Mouse (Mus musculus) small intestine, adult 2 months (tissue): ENCODE results near the gene Trak1. TPM values are rescaled to one million over a fixed set of nuclear protein-coding genes. Genes with fewer than 3 reads are reported as not detected.

ENCODE experiments used
- H3K27ac ChIP-seq: fragments of 200-500 bp; 2 replicates; pipeline ENCODE4 v1.5.1; 2012; ENCODE audit warnings: low read depth, low read length, control low read depth, inconsistent platforms; ENCODE audit not compliant: insufficient read depth
- H3K27me3 ChIP-seq: fragments of 200-500 bp; 2 replicates; pipeline ENCODE4 v1.6.1; 2012; ENCODE audit warnings: mild to moderate bottlenecking, moderate library complexity, low read length, inconsistent platforms; ENCODE audit not compliant: control insufficient read depth, insufficient read depth
- H3K36me3 ChIP-seq: fragments of 200-500 bp; 2 replicates; pipeline ENCODE4 v1.6.1; 2012; ENCODE audit warnings: mild to moderate bottlenecking, low read length, control low read depth, inconsistent platforms; ENCODE audit not compliant: control insufficient read depth, insufficient read depth
- H3K4me1 ChIP-seq: fragments of 200-500 bp; 2 replicates; pipeline ENCODE4 v1.6.1; 2012; ENCODE audit warnings: low read length, inconsistent platforms, mixed read lengths; ENCODE audit not compliant: control insufficient read depth, insufficient read depth, insufficient read length
- H3K4me3 ChIP-seq: fragments of 200-500 bp; 2 replicates; pipeline ENCODE4 v1.5.1; 2012; ENCODE audit warnings: low read depth, mild to moderate bottlenecking, control low read depth, inconsistent platforms, low read length, moderate library complexity
- CTCF ChIP-seq: fragments of 200-500 bp; IDR thresholded peaks from 2 replicates; pipeline ENCODE4 v1.5.1; 2012; ENCODE audit warnings: low read depth, mild to moderate bottlenecking, control low read depth, inconsistent platforms, low read length, moderate library complexity, mixed read lengths; ENCODE audit not compliant: insufficient replicate concordance, insufficient read length; ENCODE audit errors: extremely low read depth
- POLR2A ChIP-seq: fragments of 200-500 bp; IDR thresholded peaks from 2 replicates; pipeline ENCODE4 v1.6.1; 2012; ENCODE audit warnings: low read depth, mild to moderate bottlenecking, control low read depth, inconsistent platforms, low read length, moderate library complexity
- WGBS: fragments of 180-500 bp; shearing (Covaris S2); methylation state at CpG from one replicate; pipeline ENCODE4 v1.1.7; 2018; 5-methylcytosine and 5-hydroxymethylcytosine counted together
- polyA plus RNA-seq: library from polyadenylated mRNA; depleted of rRNA; stranded (reverse); fragments of >200 nt; gene quantifications from 2 replicates; pipeline ENCODE4 v1.2.3, GENCODE M21; 2012

Trak1 gene
- polyA plus RNA-seq, 1 experiment: 99.8 TPM

DNA sequence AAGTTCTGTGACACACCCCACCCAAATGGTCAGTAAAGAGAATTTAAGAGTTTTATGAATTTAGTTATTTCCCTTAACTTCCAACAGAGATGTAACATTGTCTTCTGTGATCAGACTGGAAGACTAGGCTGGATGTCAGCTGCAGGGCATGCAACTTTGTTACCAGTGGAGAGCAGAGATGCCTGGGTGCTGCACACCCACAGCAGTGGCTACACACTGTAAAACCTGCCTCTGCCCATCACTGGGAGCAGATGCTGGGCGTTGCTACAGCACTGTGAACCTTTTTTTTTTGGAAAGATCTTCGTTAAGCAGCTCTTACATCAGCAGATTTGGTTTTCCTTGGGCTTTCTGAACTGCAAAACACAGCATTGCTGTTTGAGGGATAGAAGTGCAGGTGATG is 97.6 kb downstream of the Trak1 start:
- no peak for TF ChIP-seq POLR2A
- TF ChIP-seq CTCF: no peak
- no peak overlapping the region for H3K4me3 ChIP-seq
- H3K27me3 ChIP-seq: no peaks in the 10 kb centered on the region
- 85% methylated on average over 2 of the region's 2 CpGs for WGBS
- peaks cover 30% of the 10 kb centered on the region for H3K4me1 ChIP-seq
- no peak overlapping the region for H3K27ac ChIP-seq
- H3K36me3 ChIP-seq: peaks cover 15% of the 10 kb centered on the region

DNA sequence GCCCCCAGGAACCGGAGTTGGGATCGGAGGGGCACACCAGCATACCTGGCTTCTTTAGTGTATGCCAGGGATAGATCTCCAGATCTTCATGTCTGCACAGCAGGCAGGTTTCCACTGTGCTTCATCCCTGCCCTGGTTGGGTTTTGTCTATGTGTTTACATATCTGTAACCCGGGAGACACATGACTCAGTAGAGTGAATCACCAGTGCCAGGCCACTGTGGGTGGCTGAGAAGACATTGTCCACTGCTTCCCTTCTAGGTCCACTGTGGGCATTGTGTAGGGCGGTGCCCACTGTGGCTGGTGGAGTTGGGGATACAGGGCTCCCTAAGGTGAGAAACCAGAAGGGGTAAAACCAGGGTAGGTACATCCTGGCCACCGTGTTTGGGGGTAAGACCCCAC is 98.5 kb downstream of the Trak1 start:
- Histone ChIP-seq H3K27me3 (no peaks in the 10 kb centered on the region), H3K4me3 (no peak overlapping the region), H3K4me1 (peaks cover 30% of the 10 kb centered on the region), H3K36me3 (peaks cover 21% of the 10 kb centered on the region), H3K27ac (peak overlapping the region; percentile 57)
- 77% methylated on average over 5 of the region's 5 CpGs for WGBS
- TF ChIP-seq CTCF (no peak), POLR2A (no peak)

DNA sequence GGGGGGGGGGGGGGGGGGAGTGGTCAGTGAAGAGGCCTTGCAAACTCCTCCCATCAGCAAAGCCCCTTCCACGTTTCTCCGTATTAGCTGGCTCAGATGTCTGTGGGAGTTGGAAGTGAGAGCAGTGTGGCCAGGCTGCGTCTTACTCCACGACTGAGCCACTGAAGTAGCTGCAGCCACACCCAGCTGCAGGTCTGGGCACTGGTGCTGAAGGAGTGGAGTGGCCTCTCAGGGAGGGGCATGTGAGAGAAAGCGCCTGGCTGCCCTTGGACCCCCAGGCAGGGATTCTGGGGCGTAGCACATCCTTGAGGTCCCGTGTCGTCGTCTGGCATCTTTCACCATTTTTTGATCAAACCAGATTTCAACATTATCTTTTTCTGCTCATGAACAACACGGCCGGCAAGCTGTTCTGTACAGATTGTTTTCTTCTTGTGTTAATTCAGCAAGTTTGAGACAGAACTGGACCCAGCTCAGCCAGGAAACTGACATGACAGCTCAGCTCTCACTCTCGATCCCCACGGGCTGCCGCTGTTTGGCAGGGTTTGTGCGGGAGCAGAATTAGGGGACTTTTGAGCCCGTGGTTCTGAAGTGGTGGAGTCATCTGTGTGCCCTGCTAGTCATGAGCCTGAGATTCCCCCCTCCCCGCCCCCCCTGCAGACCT is 100.9 kb downstream of the Trak1 start:
- peak overlapping the region; percentile 68; the same call in 1 of the 2 replicates for H3K27ac ChIP-seq
- peaks cover 15% of the 10 kb centered on the region; the same call in 1 of the 2 replicates for H3K36me3 ChIP-seq
- 33% methylated on average over 17 of the region's 17 CpGs for WGBS
- no peaks in the 10 kb centered on the region for H3K27me3 ChIP-seq
- peaks cover 30% of the 10 kb centered on the region for H3K4me1 ChIP-seq
- no peak overlapping the region; the same call in 1 of the 2 replicates for H3K4me3 ChIP-seq
- TF ChIP-seq CTCF: no peak
- TF ChIP-seq POLR2A: no peak

DNA sequence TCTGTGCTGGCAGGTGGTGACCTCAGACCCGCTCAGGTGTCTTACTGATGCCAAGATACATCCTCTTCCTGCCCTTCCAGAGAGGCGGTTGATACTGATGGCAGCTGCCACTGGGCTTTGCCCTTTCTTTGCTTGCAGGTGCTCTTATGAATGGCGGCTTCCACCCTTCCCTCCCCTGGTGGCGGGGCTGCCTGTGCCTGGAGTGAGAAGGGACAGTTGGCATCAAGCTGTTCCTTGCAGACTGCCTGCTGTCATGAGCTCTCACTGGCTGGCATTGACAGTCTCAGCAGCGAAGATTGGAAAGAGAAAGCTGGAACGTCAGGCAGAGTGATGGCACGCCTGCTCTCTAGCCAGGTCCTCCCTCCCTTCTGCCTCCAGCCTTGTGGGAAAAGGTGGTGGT is 101.5 kb downstream of the Trak1 start:
- Histone ChIP-seq H3K4me1 (peaks cover 31% of the 10 kb centered on the region), H3K36me3 (peaks cover 15% of the 10 kb centered on the region; the same call in 1 of the 2 replicates), H3K27ac (0 out of 2 replicates have a peak overlapping the region, but pooled peaks have one; percentile 19), H3K4me3 (no peak overlapping the region; the same call in 1 of the 2 replicates), H3K27me3 (no peaks in the 10 kb centered on the region)
- TF ChIP-seq POLR2A (no peak), CTCF (no peak)
- WGBS: 37% methylated on average over 7 of the region's 7 CpGs

DNA sequence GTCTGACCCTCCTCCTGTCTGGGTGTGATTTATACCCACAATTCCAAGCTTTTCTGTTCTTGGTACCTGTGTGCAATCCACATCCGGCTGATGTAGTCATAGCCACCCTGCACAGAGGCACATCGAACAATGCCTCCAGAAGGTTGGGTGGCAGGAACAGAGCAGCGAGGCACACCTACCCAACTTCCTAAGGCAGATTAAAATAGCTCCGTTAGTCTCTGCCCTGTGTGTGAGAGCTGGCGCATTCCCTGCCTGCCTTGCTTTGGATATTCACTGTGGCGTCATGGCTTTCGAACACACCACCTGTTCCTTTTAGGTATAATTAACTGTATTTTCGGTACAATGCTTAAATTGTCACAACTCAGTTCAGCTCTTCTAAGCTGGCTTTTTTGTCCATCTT is 103.3 kb downstream of the Trak1 start:
- H3K27ac ChIP-seq: no peak overlapping the region
- WGBS: 88% methylated on average over 8 of the region's 8 CpGs
- H3K36me3 ChIP-seq: peaks cover 13% of the 10 kb centered on the region; the same call in 1 of the 2 replicates
- peaks cover 40% of the 10 kb centered on the region for H3K4me1 ChIP-seq
- H3K4me3 ChIP-seq: no peak overlapping the region
- H3K27me3 ChIP-seq: no peaks in the 10 kb centered on the region
- no peak for TF ChIP-seq POLR2A
- TF ChIP-seq CTCF: no peak

DNA sequence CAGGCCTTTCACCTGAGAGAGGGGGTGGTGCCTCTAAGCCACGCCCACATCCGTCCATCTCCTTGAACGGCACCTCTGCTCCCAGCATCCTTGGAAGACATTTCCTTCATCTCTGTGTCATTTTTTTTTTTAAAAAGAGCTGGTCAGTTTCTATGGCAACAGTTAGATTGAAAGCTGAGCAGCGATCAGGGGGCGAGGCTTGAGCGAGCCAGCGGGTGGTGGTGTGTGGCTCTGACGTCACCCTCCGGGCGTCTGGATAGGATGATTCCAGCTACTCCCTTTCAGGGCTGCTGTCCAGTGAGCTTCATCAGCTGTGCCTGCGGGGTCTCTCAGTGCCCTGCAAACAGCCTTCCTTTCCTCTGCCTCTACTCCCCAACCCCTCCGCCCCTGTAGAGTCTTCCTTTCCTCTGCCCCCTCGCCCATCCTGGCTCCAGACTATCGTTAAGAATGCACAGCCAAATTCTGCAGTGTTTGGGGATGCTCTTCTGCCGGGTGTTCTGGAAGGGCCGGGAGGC is 105.9 kb downstream of the Trak1 start:
- no peak overlapping the region for H3K27ac ChIP-seq
- H3K27me3 ChIP-seq: no peaks in the 10 kb centered on the region
- peaks cover 11% of the 10 kb centered on the region; the same call in 1 of the 2 replicates for H3K36me3 ChIP-seq
- 64% methylated on average over 16 of the region's 16 CpGs for WGBS
- TF ChIP-seq POLR2A (no peak), CTCF (no peak)
- H3K4me3 ChIP-seq: no peak overlapping the region; the same call in 1 of the 2 replicates
- H3K4me1 ChIP-seq: peaks cover 26% of the 10 kb centered on the region

DNA sequence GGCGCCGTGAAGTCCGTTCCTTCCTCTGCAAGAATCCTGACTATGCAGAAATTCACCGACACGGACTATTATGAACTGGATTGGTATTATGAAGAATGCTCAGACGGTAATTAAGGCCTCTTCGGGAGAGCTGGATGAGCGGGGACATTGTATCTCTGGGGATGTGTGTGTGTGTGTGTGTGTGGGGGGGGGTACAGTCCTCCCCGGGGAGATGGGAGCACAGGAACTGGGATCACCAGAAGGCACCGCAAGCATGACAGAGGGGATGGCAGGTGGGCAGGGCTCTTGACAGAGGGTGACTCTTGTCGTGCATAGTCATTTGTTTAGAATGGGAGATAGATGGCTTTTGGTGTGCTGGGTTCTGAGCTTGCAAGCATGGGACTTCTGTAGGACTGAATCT is 106.4 kb downstream of the Trak1 start:
- Histone ChIP-seq H3K4me1 (peaks cover 22% of the 10 kb centered on the region; the same call in 1 of the 2 replicates), H3K36me3 (peaks cover 11% of the 10 kb centered on the region; the same call in 1 of the 2 replicates), H3K27ac (no peak overlapping the region), H3K27me3 (no peaks in the 10 kb centered on the region), H3K4me3 (no peak overlapping the region)
- WGBS: 86% methylated on average over 11 of the region's 11 CpGs
- TF ChIP-seq POLR2A (no peak), CTCF (no peak)
